Comparison of ENCODE assay signal across 15 mouse cellular contexts in genomic region chr2:168314646-168315446, GRCm38 (mm10). TPM values are rescaled to one million over a fixed set of nuclear protein-coding genes. Genes with fewer than 3 reads are reported as not detected.
DNase-seq lines count a peak whose midpoint lies in the region; ATAC-seq lines count a peak whose summit lies in the region.
"Had no signal": no experiment of that assay in that cellular context is flagged by ENCODE, and none has a peak within 500 bp of the region (broad histone marks: within the 10 kb centered on the region; RNA-seq: fewer than 3 reads in every experiment).

No protein-coding gene starts in this region.

- 53% methylated on average over 16 of the region's 16 CpGs for WGBS in kidney, embryonic 14.5 days
- WGBS in embryonic facial prominence, embryonic 13.5 days = 36% methylated on average over 16 of the region's 16 CpGs

- no peak overlapping the region for H3K4me2 ChIP-seq in kidney, embryonic 14.5 days (replicated peaks; ENCODE audit: low read depth, low read length)
- H3K4me2 ChIP-seq in embryonic facial prominence, embryonic 13.5 days = 0 out of 2 replicates have a peak overlapping the region, but pooled peaks have one; percentile 2
- H3K4me2 ChIP-seq: neural tube, embryonic 15.5 days had no signal

- H3K27me3 ChIP-seq in kidney, embryonic 14.5 days (ENCODE audit: control insufficient read depth, insufficient read depth, low read length) = no peaks in the 10 kb centered on the region
- H3K27me3 ChIP-seq in embryonic facial prominence, embryonic 13.5 days = no peaks in the 10 kb centered on the region
- H3K27me3 ChIP-seq in megakaryocyte, embryonic 14.5 days (replicated peaks) = peaks cover 61% of the 10 kb centered on the region
- H3K27me3 ChIP-seq: neural tube, embryonic 15.5 days had no signal

- H3K9ac ChIP-seq in kidney, embryonic 14.5 days (ENCODE audit: low read depth, low read length) = no peak overlapping the region
- H3K9ac ChIP-seq in embryonic facial prominence, embryonic 13.5 days = no peak overlapping the region
- H3K9ac ChIP-seq: liver, postnatal 0 days; neural tube, embryonic 15.5 days had no signal

- no peaks in the 10 kb centered on the region for H3K4me1 ChIP-seq in kidney, embryonic 14.5 days (ENCODE audit: control insufficient read depth, insufficient read depth, low read length)
- H3K4me1 ChIP-seq in embryonic facial prominence, embryonic 13.5 days = peaks cover 35% of the 10 kb centered on the region
- H3K4me1 ChIP-seq in megakaryocyte, embryonic 14.5 days = peaks cover 12% of the 10 kb centered on the region

- ATAC-seq in kidney, embryonic 14.5 days (ENCODE audit: low FRiP score, low TSS enrichment) = no peak
- ATAC-seq in embryonic facial prominence, embryonic 13.5 days (ENCODE audit: insufficient number of reproducible peaks, insufficient read depth, low FRiP score, low TSS enrichment, low read depth) = no peak
- peak; percentile 74 for ATAC-seq in granulocyte monocyte progenitor cell, adult 5-6 weeks (replicated peaks; ENCODE audit: poor library complexity, severe bottlenecking)
- ATAC-seq: hindbrain, postnatal 0 days; liver, postnatal 0 days had no signal

- H3K27ac ChIP-seq in kidney, embryonic 14.5 days (ENCODE audit: low read depth, low read length) = no peak overlapping the region
- H3K27ac ChIP-seq in embryonic facial prominence, embryonic 13.5 days = peak overlapping the region; percentile 73
- H3K27ac ChIP-seq: forebrain, embryonic 10.5 days; heart, adult 2 months; hindbrain, postnatal 0 days; neural tube, embryonic 15.5 days had no signal

- no peaks in the 10 kb centered on the region for H3K9me3 ChIP-seq in kidney, embryonic 14.5 days (ENCODE audit: control insufficient read depth, low read length)
- H3K9me3 ChIP-seq in embryonic facial prominence, embryonic 13.5 days = no peaks in the 10 kb centered on the region
- no peaks in the 10 kb centered on the region for H3K9me3 ChIP-seq in megakaryocyte, embryonic 14.5 days
- H3K9me3 ChIP-seq: forebrain, embryonic 10.5 days; neural tube, embryonic 15.5 days had no signal

- H3K36me3 ChIP-seq in kidney, embryonic 14.5 days (ENCODE audit: control insufficient read depth, insufficient read depth, low read length) = no peaks in the 10 kb centered on the region
- H3K36me3 ChIP-seq in embryonic facial prominence, embryonic 13.5 days = no peaks in the 10 kb centered on the region
- H3K36me3 ChIP-seq in megakaryocyte, embryonic 14.5 days (replicated peaks; ENCODE audit: low read length) = no peaks in the 10 kb centered on the region
- H3K36me3 ChIP-seq: forebrain, embryonic 10.5 days; neural tube, embryonic 15.5 days had no signal

- H3K4me3 ChIP-seq in kidney, embryonic 14.5 days (ENCODE audit: low read length) = no peak overlapping the region
- no peak overlapping the region for H3K4me3 ChIP-seq in embryonic facial prominence, embryonic 13.5 days
- peak overlapping the region; percentile 73 for H3K4me3 ChIP-seq in megakaryocyte, embryonic 14.5 days (replicated peaks)
- H3K4me3 ChIP-seq: forebrain, embryonic 10.5 days; heart, adult 2 months; neural tube, embryonic 15.5 days had no signal

- DNase-seq in kidney, adult 8-10 months = peak; percentile 13 to 23
- DNase-seq in layer of hippocampus, adult 9-11 months = no peak
- DNase-seq in frontal cortex, postnatal 36 days (ENCODE audit: low spot score in 2 of 2) = no peak
- DNase-seq: cerebellum, adult 8-10 months; heart, adult 2 months; heart, postnatal 10 days; liver, postnatal 0 days; thymus, adult 2 months had no signal

RNA-seq across cellular contexts. Expression of gene Kcng1, which starts 33.3 kb away (rescaled TPM):
- polyA plus RNA-seq in kidney, embryonic 14.5 days (2014; fragmentation: Nextera tagmentation; extraction: Ambion mirVana) = 0.33 and 0.62 TPM in 2 replicates
- 2.1 and 2.2 TPM in 2 replicates for polyA plus RNA-seq in embryonic facial prominence, embryonic 13.5 days (2015; fragmentation: Nextera tagmentation; extraction: Ambion mirVana)
- total RNA-seq in granulocyte monocyte progenitor cell, adult 5-6 weeks (2014; fragmentation: Nextera tagmentation) = 3.4 and 4.9 TPM in 2 replicates
- total RNA-seq in granulocyte monocyte progenitor cell, adult 5-6 weeks (2017) = 0.04 and 0.57 TPM in 2 replicates
- polyA plus RNA-seq in megakaryocyte, embryonic 14.5 days (2012; ENCODE audit: insufficient read depth, low replicate concordance) = 0.03 TPM in 1 of 2 replicates, not detected in the other
- total RNA-seq: heart, adult 2 months had no signal

Comparison
In these comparisons a context has a peak if more than half of its experiments do, and no peak if none do; other contexts are left out.
1. DNase-seq: peak in kidney, adult 8-10 months (2 of 2); none in layer of hippocampus, adult 9-11 months (single experiment) and frontal cortex, postnatal 36 days (0 of 2).